Mouse (Mus musculus): ENCODE results near the gene Ccdc181. TPM values are rescaled to one million over a fixed set of nuclear protein-coding genes. Genes with fewer than 3 reads are reported as not detected.

Ccdc181 gene
- total RNA-seq, 2 experiments from 2014 or later = 6.7 to 13.8 TPM

DNA sequence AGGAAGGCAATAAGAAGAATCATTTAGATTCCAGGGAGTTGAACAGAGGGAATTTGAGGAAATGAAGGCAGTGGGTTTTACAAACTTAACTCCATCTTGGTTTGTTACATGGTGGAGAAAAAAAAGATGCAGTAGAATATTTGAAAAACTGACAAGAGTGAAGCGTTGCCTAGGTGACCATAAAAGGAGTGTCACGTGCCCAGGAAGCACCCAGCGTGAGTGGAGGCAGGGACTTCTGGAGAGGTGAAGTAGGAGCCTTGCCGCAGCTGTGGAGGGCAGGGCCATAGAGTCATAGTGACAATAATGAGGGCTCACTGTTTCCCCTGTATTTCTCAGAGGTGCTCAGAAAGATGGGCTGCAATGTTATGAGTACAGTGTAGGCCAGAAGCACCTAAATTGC is 3.9 kb downstream of the Ccdc181 start:
- no peak for ATAC-seq (ENCODE audit: poor library complexity, severe bottlenecking)

GRCm38 (mm10) chr1:164284007-164284406 is 8.6 kb downstream of the Ccdc181 start:
- peak; percentile 59 for ATAC-seq (ENCODE audit: poor library complexity, severe bottlenecking)

DNA sequence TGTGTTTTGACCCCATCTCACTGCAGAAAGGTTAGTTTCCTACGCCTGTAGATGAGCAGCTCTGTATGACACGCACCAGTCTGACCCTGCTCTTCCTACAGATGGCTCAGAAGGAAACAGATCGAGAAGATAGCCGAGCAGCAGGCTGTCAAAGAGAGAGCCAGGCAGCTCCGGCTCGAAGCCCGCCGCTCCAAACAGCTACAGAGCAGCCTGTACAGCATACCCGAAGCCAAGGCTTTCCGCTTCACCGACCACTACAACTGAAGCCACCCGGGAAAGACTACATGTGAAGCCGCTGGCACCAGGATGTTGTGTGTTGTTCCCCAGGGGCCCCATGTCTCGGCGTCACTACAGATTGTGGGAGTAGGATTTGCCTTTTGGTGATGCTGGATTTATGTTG is 12.0 kb downstream of the Ccdc181 start:
- ATAC-seq (ENCODE audit: poor library complexity, severe bottlenecking) = no peak

DNA sequence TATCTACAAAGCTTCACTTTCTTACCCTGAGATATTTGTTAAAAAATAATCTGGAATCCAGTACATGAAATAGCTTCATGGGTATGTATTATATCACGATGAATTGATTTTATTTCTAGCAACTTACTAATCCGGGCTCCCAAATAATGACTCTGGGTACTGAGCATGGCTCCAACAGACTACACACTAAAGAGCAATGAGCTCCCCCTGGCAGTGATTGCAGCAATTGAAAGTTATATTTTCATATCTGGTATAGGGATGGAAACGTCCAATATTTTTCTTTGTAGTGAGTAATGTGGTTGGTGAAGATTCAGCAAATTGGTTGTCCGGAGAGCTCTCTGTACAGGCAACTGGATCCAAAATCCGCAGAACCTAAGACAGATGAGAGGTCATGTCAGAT is 16.7 kb downstream of the Ccdc181 start:
- no peak for ATAC-seq (ENCODE audit: poor library complexity, severe bottlenecking)

DNA sequence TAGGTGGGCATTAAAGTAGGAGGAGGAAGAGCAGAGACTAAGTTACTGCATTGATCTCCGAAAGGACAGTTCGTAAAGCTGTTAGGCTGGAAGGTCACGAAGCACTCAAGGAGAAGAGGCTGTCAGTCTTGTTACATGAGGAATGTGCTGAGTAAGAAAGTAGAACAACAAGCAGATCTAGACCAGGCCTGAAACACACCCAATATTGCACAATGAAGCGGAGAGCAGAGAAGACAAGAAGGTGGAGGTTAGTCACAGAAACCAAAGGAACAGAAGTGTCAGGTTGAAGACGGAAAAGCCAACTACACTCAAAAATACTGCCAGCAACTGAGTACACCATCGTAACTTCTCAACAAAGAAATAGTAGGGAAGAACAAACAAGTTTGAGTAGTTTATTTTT is 18.7 kb downstream of the Ccdc181 start:
- ATAC-seq (ENCODE audit: poor library complexity, severe bottlenecking) = peak; percentile 63

GRCm38 (mm10) chr1:164296473-164296872 is 21.1 kb downstream of the Ccdc181 start:
- no peak for ATAC-seq (ENCODE audit: poor library complexity, severe bottlenecking)

DNA sequence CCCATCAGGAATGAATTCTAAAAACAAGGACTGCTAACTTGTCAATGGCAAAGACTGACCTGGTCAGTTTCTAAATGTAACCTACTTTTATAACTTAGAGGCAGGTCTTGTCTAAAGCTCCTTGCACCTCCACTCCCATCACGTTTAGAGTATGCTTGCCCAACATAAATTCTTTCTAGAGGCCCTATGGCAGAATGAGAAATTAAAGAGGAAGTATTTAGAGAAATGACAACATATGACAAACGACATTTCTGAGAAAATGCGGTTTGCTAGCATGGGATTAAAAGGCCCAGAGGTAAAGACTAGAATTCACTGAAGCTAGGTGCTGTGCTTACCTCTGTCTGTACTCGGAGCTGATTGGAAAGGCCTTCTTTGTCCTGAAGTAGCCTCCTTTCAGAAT is 26.6 kb downstream of the Ccdc181 start:
- ATAC-seq (ENCODE audit: poor library complexity, severe bottlenecking) = peak; percentile 54

DNA sequence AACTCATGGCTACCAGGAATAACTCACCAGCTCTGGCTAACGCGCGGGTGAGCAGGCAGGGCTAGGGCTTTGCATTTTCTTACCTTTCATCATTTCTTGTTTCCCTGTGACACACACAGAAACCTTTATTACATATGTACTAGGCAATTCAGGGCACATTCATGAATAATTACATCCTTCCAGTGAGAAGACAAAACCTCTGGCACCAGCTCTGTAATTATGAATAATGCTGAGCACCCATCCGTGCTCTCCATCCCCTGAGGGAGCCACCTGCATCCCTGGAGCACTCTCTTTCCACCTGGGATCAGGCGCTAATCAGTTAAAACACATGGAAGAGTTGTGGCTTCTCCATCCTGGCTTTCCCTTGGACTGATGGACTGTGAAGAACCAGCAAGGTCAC is 28.4 kb downstream of the Ccdc181 start, which contains the start of gene Nme7:
Gene Nme7, plus strand, starts transcription at position 301 of the 400 bp plus-strand sequence.
- ATAC-seq (ENCODE audit: poor library complexity, severe bottlenecking) = no peak

GRCm38 (mm10) chr1:164307124-164307751 is 31.9 kb downstream of the Ccdc181 start, which contains the start of gene Blzf1:
Gene Blzf1 (minus strand): TSS chr1:164307489.
- peak; percentile 97 for ATAC-seq (ENCODE audit: poor library complexity, severe bottlenecking)

GRCm38 (mm10) chr1:164307922-164308321 is 32.5 kb downstream of the Ccdc181 start:
- no peak for ATAC-seq (ENCODE audit: poor library complexity, severe bottlenecking)

- ATAC-seq (ENCODE audit: poor library complexity, severe bottlenecking) = no peak
These were observed 38.7 kb downstream of the Ccdc181 start for GRCm38 (mm10) chr1:164314085-164314484.

DNA sequence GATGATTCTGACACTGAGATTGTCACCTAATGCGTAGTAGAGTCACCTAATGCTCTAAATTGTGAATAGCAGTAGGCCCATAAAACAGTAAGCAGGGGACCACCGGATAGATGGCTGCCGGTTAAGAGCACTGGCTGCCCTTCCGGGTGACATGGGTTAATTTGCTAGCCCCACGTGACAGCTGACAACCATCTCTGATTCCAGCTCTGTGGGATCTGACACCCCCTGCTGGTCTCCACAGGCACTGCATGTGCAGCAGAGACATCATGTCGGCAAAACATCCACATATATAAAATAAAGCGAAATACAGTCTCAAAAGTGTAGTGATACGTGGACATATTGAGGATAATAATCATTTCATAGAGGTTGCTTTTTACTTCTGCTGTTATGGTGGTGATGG is 39.9 kb downstream of the Ccdc181 start:
- peak; percentile 77 for ATAC-seq (ENCODE audit: poor library complexity, severe bottlenecking)

- ATAC-seq (ENCODE audit: poor library complexity, severe bottlenecking) = peak; percentile 88
These were observed 41.3 kb downstream of the Ccdc181 start for GRCm38 (mm10) chr1:164316697-164317096.

- no peak for ATAC-seq (ENCODE audit: poor library complexity, severe bottlenecking)
These were observed 41.9 kb downstream of the Ccdc181 start for GRCm38 (mm10) chr1:164317261-164317660.

- ATAC-seq (ENCODE audit: poor library complexity, severe bottlenecking) = no peak
These were observed 43.1 kb downstream of the Ccdc181 start for GRCm38 (mm10) chr1:164318474-164318873.

DNA sequence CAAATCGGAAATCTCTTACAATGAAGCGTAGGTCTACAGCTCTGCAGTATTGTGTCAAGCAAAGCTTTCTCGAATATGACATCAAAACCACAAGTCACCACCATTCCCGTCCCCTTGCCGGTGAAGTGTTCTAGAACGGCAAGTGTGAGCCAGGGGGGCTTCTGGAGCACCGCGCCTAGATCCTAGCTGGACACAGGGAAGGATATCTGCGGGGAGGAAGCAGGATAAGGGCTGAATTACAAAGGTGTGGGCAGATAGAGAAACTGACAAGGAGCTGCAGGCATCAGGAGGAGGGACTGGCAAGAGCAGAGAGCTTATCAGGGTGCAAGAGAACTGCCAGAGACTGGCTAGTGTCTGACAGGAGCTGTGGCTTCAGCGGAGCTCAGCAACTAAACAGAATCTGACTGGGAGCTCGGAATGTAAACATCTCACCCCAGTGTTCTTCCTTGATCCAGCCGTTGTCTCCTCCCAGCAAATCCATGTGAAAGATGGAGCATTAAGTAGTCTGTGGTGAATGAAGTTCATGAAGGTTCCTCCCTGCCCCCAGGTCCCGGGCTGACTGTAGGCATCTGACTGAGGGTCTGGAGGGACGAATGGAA is 44.3 kb downstream of the Ccdc181 start:
- ATAC-seq (ENCODE audit: poor library complexity, severe bottlenecking) = no peak

GRCm38 (mm10) chr1:164320731-164321130 is 45.3 kb downstream of the Ccdc181 start:
- no peak for ATAC-seq (ENCODE audit: poor library complexity, severe bottlenecking)

- no peak for ATAC-seq (ENCODE audit: poor library complexity, severe bottlenecking)
These were observed 46.0 kb downstream of the Ccdc181 start for GRCm38 (mm10) chr1:164321408-164321807.

DNA sequence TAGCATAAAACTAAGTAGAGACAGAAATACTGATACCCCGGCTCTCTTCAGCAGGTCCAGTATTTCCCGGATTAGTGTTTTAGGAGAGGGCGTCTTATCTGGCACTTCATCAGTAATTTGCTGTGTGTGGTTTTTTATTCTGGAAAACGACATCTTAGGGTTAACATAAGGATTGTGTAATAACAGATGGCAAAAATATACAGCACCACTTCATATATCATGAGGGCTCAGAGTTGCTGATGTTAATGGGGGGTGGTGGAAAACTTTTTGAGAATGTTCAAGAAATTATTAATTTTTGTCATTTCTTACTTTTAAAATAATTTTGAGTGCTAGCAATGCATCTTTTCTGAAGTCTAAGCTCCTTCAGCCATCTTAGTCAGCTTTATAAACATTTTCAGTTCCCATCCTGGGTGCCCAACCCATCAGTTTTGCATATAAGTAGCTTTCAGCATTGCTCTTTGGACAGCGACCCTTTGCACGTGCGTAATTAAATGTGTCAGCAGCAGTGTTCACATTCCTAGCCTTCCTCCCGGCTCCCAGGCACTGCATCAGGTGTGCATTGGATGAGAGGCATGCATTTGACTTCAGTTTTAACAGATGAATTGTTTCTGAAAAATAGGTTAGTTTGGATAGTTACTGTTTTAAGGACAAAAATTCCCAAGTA is 47.7 kb downstream of the Ccdc181 start:
- ATAC-seq (ENCODE audit: poor library complexity, severe bottlenecking) = no peak

DNA sequence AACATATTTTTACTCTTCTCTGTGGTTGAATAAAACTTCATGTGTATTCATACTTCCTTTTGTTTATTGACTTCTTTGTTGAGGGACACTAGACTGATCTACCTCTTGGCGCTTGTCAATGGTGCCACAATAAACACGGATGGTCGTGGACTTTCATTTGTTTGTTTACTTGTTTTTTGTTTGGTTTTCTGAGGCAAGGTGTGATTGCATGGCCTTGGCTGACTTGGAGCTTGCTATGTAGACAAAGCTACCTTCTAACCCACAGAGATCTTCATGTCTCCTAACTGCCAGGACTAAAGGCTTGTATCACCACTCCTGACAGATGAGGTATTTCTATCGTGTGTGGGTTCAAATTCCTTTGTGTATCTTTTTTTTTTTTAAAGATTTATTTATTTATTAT is 48.8 kb downstream of the Ccdc181 start:
- ATAC-seq (ENCODE audit: poor library complexity, severe bottlenecking) = no peak

- no peak for ATAC-seq (ENCODE audit: poor library complexity, severe bottlenecking)
These were observed 49.5 kb downstream of the Ccdc181 start for GRCm38 (mm10) chr1:164324878-164325277.

- no peak for ATAC-seq (ENCODE audit: poor library complexity, severe bottlenecking)
These were observed 51.3 kb downstream of the Ccdc181 start for GRCm38 (mm10) chr1:164326600-164327155.

Data from megakaryocyte, adult 5-6 weeks (primary cell).